Mouse (Mus musculus) erythroblast, adult 5-6 weeks (primary cell): ENCODE measurements around the gene Rusc2. TPM values are rescaled to one million over a fixed set of nuclear protein-coding genes. Genes with fewer than 3 reads are reported as not detected.

ENCODE experiments used
- ATAC-seq: replicated peaks from 2 replicates; pipeline ENCODE4 v1.8.0; 2016; ENCODE audit warnings: moderate number of reproducible peaks, mild to moderate bottlenecking, moderate TSS enrichment, inconsistent platforms; ENCODE audit not compliant: poor library complexity, low FRiP score, severe bottlenecking
- total RNA-seq, 2 experiments: library from RNA; stranded (forward) in 1 of 2; stranded (reverse) in 1 of 2; fragments of 150-400 nt in 1 of 2; fragments of 200-764, 138-1000 nt in 1 of 2; gene quantifications; 2 replicates each; pipeline versions ENCODE4 v1.2.3 to v1.2.4; 2015 to 2017; ENCODE audit warnings: low replicate concordance in 2 of 2

Gene Rusc2
- total RNA-seq, 2 experiments from 2014 or later, result 0.17 TPM; not detected in 1

- ATAC-seq, result no peak
Measured at GRCm38 (mm10) chr4:43383246-43384082, 1.7 kb downstream of the Rusc2 start.

- ATAC-seq, result no peak
Measured at GRCm38 (mm10) chr4:43384083-43384460, 2.3 kb downstream of the Rusc2 start.

GRCm38 (mm10) chr4:43384541-43384940 lies 2.8 kb downstream of the Rusc2 start:
- ATAC-seq, result no peak

DNA sequence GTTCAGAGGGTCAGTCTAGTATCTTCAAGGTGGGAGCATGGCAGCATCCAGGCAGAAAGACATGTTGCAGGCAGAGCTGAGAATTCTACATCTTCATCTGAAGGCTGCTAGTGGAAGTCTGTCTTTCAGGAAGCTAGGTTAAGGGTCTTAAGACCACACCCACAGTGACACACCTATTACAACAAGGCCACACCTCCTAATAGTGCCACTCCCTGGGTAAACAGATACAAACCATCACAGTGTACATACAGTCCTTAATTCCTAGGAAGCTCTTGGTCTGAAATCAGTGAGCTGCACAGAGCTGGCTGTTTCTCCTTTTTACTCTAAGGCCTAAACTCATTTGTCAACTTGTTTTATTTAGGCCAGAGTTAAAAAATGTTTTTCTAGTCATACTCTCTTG lies 5.2 kb downstream of the Rusc2 start:
- no peak for ATAC-seq

DNA sequence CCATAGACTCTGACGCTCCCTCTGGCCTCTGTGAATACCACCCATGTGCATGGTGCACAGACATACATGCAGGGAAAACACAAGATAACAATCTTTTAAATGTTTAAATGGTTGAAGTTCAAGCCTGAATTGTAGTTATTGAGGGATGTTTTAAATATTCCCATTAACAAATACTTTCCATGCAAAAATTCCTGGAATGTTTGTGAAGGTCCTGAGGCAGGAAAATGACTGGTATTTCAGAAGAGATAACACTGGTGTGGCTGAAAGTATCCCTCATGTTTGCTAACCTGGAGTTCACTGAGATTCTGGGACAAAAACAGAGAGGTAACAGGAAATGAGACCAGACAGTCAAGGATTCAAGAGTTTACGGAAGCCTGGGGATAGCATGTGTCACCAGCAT lies 7.6 kb downstream of the Rusc2 start:
- ATAC-seq, result no peak

DNA sequence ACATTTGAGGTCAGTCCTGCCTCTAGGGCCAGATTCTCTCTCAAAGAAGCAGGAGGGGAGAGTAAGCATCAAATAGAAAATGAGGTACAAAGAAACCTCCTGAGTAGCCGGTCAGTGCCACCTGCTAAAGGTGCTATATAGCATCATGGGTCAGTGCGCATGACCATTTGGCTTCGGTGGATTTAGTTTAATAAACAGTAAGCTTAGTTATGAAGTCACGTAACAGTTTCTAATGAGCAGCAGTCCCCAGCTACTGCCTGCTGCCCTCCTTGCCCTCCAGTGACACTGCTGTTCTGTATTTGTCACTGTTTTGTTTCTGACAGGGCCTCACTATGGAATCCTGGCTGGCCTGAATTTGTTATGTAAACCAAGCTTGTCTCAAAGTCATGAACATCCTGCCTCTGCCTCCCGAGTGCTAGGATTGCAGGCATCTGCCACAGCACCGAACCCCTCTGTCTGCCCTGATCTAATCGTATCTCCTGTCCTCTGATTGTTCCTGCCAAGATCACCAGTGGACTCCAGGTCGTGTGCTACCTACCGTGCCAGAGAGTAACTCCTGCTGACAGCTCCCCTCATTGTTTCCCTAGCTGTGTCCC lies 8.2 kb downstream of the Rusc2 start:
- ATAC-seq, result no peak

GRCm38 (mm10) chr4:43391521-43392050 lies 9.8 kb downstream of the Rusc2 start:
- ATAC-seq, result no peak

DNA sequence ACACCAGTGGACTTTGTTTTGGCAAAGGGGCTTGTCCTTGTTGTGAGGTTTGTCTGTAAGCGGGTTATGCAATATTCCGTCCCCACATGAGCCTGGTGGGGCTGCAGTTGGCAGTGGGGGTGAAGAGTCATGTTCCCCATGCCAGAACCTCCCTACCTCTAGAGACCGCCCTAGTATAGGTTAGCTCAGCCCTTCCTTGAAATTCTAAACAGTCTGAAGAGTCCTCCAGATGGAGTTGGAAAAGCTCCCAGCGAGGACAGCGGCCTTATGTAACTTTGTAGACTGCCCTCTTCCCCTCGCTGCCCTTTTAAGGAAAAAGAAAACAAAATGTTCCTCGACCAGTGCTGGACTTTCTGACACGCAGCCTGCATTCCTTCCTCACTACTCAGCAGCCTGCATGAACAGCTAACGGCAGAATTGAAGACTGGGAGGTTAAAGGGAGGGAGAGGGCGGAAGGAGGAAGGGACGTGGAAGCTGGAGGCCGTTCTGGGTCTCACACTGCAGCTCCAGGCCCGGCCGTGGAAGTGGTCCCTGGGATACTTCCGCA lies 12.6 kb downstream of the Rusc2 start:
- no peak for ATAC-seq

DNA sequence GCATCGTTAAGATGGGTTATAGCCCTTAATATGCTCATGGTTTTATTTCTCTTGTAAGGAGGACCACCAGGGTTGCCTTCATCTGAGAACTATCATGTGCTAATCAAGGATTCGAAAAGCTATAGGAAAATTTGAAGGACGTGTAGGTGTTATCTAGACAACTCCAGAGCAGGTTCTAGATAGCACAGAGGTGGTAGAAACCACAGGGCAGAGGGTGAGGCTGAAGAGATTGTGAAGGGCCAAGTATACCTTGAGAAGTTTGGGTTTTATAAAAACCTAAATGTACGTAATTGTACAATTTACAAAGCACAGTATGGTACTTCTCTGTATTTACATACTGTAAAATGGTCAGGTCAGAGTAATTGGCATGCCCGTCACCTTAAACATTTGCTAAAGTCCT lies 13.4 kb downstream of the Rusc2 start:
- ATAC-seq, result no peak

- ATAC-seq, result no peak
Measured at GRCm38 (mm10) chr4:43395836-43396235, 14.1 kb downstream of the Rusc2 start.

DNA sequence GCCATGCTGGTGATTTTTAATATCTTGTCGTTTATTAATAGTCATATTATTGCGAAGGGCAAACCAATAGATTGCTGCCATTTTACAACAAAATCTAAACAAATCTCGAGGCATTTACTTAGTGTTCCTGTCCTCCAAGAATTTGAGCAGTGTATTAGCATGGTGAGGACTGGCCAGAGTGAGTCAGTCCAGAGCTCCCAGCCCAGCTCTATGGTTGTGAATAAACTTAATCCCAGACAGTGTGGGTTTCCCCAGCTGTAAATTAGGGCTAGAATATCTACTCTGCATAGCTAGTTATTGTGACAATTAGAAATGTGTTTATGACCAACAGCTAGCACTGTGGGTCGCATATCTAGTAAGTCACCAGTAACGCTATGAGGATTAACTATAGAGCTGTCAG lies 14.6 kb downstream of the Rusc2 start:
- no peak for ATAC-seq

GRCm38 (mm10) chr4:43398014-43398413 lies 16.2 kb downstream of the Rusc2 start:
- ATAC-seq, result no peak

DNA sequence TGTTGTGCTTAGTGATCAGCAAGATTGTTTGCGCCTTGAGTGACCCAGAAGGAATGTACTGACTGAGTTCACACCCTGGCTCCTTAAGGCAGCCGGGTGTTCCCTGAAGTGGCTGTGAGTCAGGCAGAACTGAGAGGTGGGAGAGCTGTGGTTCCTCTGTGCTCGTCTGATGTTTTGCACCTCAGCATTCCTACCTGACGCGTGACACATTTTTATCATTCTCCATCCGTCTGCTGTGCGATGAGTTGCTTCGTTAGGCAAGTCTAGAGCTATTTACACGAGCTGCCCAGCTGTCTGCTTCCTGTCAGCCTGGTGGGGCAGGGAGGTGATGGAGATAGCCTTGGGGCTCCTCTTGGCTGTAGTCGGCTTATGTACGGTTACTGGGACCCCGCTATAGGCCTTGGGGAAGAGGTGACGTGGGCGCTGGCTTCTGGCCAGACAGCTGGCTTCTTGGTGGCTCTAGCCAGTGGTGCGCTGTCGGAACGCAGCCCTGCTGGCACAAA lies 17.1 kb downstream of the Rusc2 start:
- no peak for ATAC-seq

DNA sequence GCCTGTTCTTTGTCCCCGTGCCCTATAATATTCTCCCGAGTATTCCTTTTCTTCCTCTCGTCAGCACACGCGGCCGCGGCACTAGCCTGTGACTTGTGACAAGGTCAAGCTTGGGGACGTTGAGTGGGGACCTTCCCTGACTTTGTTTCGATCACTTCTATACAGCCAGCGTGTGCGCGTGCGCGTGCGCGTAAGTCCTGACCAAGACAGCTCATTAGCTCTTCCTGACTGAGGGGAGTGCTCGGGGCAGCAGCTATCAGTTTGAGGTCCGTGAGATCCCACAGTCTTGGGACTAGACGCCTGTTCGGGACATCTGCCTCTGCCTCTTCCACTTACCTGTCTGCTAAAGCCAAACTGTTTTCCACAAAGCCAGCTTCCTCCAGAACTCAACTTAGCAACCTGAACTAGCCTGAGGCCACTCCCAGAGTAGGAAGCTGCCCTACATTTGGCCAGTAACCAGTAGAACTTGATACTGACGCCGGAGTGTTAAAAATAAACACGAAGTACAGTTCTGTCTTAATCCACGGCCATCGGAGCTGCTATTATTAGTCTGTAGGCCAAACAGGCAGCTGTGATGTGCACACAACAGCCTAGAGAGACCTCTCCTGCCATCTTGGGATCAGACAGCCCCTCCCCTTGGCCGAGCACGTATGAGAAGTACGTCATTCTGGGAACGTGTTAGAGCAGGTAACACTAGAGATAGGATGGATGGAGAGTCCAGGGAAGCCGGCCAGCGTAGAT lies 17.8 kb downstream of the Rusc2 start:
- ATAC-seq, result no peak

GRCm38 (mm10) chr4:43400976-43401375 lies 19.2 kb downstream of the Rusc2 start:
- no peak for ATAC-seq

DNA sequence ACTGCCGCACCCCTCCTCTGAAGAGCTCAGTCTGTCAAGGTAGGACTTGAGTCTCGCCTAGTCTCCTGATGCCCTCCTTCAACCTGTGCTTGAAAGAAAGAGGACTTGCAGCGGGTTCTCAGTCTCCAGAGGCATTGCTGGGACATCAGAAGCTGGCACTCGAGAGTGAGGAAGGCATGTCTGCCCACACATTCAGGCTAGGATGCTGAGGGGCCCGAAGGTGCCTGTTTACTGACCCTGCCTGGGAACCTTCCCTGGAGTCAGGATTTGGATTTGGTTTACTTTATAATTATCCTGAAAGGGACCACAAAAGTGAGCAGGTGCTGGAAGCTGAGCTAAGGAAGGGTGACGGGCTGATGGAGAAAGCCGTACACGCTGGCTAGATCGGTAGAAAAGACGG lies 19.7 kb downstream of the Rusc2 start:
- ATAC-seq, result no peak

DNA sequence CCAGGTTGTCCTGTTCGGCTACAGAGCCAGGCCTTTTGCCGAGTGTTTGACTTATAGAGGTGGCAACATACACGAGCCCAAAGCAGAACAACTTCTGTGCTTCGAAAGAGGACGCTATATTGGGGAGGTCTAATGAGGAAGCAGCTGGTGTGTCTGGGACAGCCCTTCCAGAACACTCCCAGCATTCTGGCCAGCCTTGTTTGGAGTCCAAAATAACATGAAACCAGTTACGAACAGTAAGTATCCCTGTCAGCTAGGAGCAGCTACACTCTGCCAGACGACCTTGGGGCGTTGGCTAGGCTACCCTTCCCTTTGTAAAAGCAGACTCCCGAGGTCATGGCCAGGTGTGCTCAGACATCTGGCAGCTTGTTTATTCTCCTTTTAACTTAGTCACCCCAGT lies 20.4 kb downstream of the Rusc2 start:
- ATAC-seq, result no peak

DNA sequence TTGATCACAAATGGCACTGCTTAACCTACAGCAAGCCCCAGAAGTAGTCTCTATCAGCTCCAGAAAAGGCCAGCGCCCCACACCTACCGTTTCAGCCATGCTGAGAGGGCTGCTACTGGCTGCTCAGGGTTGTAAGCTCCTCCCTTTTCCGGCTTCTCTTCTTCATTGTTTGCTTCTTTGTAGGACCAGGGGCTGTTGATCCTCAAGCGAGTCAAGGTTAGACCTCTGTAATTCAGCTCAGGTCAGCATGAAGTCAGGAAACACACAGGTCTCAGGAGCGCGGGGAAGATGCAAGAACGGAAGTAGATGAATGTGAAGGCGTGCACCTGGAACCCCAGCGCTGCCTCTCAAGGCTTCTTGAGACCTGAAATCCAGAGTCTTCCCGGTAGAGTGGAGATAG lies 22.9 kb downstream of the Rusc2 start:
- ATAC-seq, result no peak

DNA sequence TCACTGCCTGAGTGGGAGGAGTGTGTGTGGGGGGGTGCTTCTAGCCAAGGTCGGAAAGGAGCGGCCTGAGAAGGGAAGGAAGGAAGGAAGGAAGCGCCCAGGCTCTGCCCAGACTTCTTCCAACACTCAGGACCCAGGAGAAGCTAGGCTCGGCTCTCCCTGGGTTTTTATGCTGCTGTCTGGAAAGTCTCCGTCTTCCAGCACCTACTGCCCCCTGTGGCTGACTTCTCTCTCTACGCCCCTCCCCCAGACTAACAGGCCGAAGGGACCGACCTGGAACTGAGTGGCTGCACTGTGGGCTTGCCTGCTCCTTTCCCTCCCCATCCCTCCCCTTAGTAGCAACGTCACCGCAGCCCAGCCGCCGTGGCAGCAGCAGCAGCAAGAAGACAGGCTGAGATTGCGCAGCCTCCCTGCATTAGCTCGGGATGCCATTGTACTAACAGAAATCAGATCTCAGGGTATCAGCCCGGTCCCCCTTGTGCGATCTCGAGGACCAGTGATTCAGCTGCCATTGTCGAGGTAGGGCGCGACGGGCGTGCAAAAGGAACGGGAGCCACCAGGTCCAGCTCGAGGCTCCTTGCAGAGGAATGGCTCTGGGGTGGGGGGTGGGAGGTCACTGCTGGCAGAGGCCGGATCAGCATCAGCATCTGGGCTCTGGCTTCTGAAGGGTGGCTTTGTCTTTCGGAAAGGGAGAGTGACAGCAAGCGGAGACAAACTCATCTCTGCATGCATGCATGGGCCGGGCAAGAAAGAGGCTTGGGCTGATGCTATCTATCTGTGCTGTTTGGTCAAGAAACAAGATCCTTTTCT lies 24.6 kb downstream of the Rusc2 start:
- no peak for ATAC-seq
